Comparison of ENCODE assay signal across 16 mouse cellular contexts in genomic region chr6:28427096-28427839, GRCm38 (mm10). TPM values are rescaled to one million over a fixed set of nuclear protein-coding genes. Genes with fewer than 3 reads are reported as not detected.
DNase-seq lines count a peak whose midpoint lies in the region; TF ChIP-seq lines count a peak whose summit lies in the region.
"Had no signal": no experiment of that assay in that cellular context is flagged by ENCODE, and none has a peak within 500 bp of the region (broad histone marks: within the 10 kb centered on the region; RNA-seq: fewer than 3 reads in every experiment).

TSS of gene Fscn3 (plus strand) at chr6:28427789.

- TF ChIP-seq CTCF in testis, adult 2 months (IDR thresholded peaks at IDR 0.05; ENCODE audit: control insufficient read depth, insufficient read depth, insufficient replicate concordance, low read depth, low read length), result no peak

- 0 out of 2 replicates have a peak within 1 kb of the TSS, but pooled peaks have one; percentile 36 for H3K27ac ChIP-seq in testis, adult 2 months (ENCODE audit: control insufficient read depth, insufficient read depth, low read depth, low read length)
- H3K27ac ChIP-seq: heart, embryonic 13.5 days; hindbrain, embryonic 15.5 days had no signal

- no peak for TF ChIP-seq POLR2A in testis, adult 2 months (IDR thresholded peaks at IDR 0.05; ENCODE audit: control insufficient read depth, low read depth, low read length)

- H3K36me3 ChIP-seq in testis, adult 2 months (ENCODE audit: control insufficient read depth, insufficient read depth, low read length), result no peaks in the 10 kb centered on the region

- no peaks in the 10 kb centered on the region for H3K27me3 ChIP-seq in testis, adult 2 months (ENCODE audit: control insufficient read depth, insufficient read depth, low read length)
- H3K27me3 ChIP-seq: heart, embryonic 13.5 days; hindbrain, embryonic 15.5 days had no signal

- peak within 1 kb of the TSS; percentile 85 for H3K4me3 ChIP-seq in testis, adult 2 months (ENCODE audit: control insufficient read depth, low read depth, low read length)
- H3K4me3 ChIP-seq: heart, embryonic 13.5 days; hindbrain, embryonic 15.5 days; megakaryocyte, embryonic 14.5 days had no signal

- peaks cover 7% of the 10 kb centered on the region for H3K4me1 ChIP-seq in testis, adult 2 months (ENCODE audit: control insufficient read depth, insufficient read depth, low read length)

- DNase-seq in cerebellum, adult 11-12 months, result peak; percentile 29
- no peak for DNase-seq in cerebellum, postnatal 4 days (ENCODE audit: low spot score in 2 of 2)
- DNase-seq in testis, postnatal 14 days (ENCODE audit: low spot score), result no peak
- DNase-seq in kidney, postnatal 36 days, result peak; percentile 44 to 70
- DNase-seq in thymus, postnatal 36 days, result peak; percentile 63 to 76
- DNase-seq in spleen, postnatal 4 days (ENCODE audit: low spot score in 2 of 2), result no peak
- DNase-seq in ovary, postnatal 10 days (ENCODE audit: low spot score), result no peak
- DNase-seq: adrenal gland, postnatal 10 days; gastrocnemius, postnatal 10 days; right cerebral cortex, adult 18-20 months had no signal

RNA-seq across cellular contexts. Expression of gene Fscn3, which starts in this region (rescaled TPM):
- polyA plus RNA-seq in testis, adult 2 months (2012; rRNA removed), result 400 and 451 TPM in 2 replicates
- polyA plus RNA-seq: heart, embryonic 13.5 days; hindbrain, embryonic 15.5 days; limb, embryonic 11.5 days; neural tube, embryonic 11.5 days had no signal

Comparison
In these comparisons a context has a peak if more than half of its experiments do, and no peak if none do; other contexts are left out.
1. DNase-seq: peak in cerebellum, adult 11-12 months (single experiment), kidney, postnatal 36 days (2 of 2) and thymus, postnatal 36 days (2 of 2); none in cerebellum, postnatal 4 days (0 of 2), testis, postnatal 14 days (single experiment), spleen, postnatal 4 days (0 of 2) and ovary, postnatal 10 days (single experiment).